Mouse (Mus musculus) ES-E14 (cell line): ENCODE data around the gene Tnik.

ENCODE experiments used
- CHD2 ChIP-seq: IDR thresholded peaks from 2 replicates; pipeline ENCODE4 v1.6.1; 2014; ENCODE audit warnings: mild to moderate bottlenecking, low read depth, low read length, inconsistent platforms
- MAFK ChIP-seq: IDR thresholded peaks from 2 replicates; pipeline ENCODE4 v1.6.1; 2014; ENCODE audit warnings: mild to moderate bottlenecking, low read depth, low read length, inconsistent platforms; ENCODE audit not compliant: insufficient read depth
- ZNF384 ChIP-seq: IDR thresholded peaks from 2 replicates; pipeline ENCODE4 v1.6.1; 2012; ENCODE audit warnings: low read depth, low read length, inconsistent platforms

DNA sequence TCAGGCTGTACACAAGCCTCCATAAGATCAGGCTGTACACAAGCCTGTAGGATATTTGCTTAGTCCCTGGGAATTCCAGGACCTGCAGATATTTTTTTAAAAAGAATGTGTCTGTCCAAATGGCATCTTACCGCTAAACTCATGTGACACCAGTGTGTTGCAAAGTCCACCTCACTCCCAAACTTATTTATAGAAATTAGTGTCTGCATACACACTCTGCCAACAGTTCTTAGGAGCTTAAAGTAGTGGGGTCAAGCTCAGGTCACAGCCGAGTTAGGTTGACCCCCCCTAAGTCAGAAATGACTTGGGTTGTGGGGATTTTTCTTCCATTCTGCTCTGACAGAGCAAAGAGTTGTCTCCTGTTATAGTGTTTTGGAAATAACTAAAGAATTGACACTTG, 168.4 kb downstream of the Tnik start:
- TF ChIP-seq MAFK (no peak), CHD2 (no peak), ZNF384 (no peak)
